Mouse (Mus musculus): ENCODE data around the gene Ttll11. TPM values are rescaled to one million over a fixed set of nuclear protein-coding genes. Genes with fewer than 3 reads are reported as not detected.

Ttll11 gene
- polyA plus RNA-seq, 1 experiment from 2014 or later = 1.5 TPM

- no peaks in the 10 kb centered on the region for H3K27me3 ChIP-seq (ENCODE audit: insufficient read depth, low read length)
- H3K4me3 ChIP-seq (replicated peaks; ENCODE audit: low read depth, low read length) = no peak overlapping the region
- no peaks in the 10 kb centered on the region for H3K36me3 ChIP-seq (ENCODE audit: insufficient read depth, low read length)
- H3K27ac ChIP-seq = no peak overlapping the region
- DNase-seq (ENCODE audit: low spot score) = no peak
- 0 out of 2 replicates have a peak, but pooled peaks cover 5% of the 10 kb centered on the region for H3K4me1 ChIP-seq (replicated peaks; ENCODE audit: insufficient read depth, low read length)
- no peak overlapping the region for H3K9ac ChIP-seq (ENCODE audit: low read depth, low read length)
- no peaks in the 10 kb centered on the region for H3K9me3 ChIP-seq (replicated peaks; ENCODE audit: low read length)
- H3K4me2 ChIP-seq (ENCODE audit: low read length) = no peak overlapping the region
- WGBS = 57% methylated on average over 9 of the region's 9 CpGs
- no peak for TF ChIP-seq CTCF (IDR thresholded peaks at IDR 0.05; ENCODE audit: low read depth)
- ATAC-seq (replicated peaks; ENCODE audit: low FRiP score, low read depth) = no peak
These were observed 97.3 kb downstream of the Ttll11 start for GRCm38 (mm10) chr2:35882336-35882987.

- H3K4me2 ChIP-seq (ENCODE audit: low read length) = no peak overlapping the region
- H3K36me3 ChIP-seq (ENCODE audit: insufficient read depth, low read length) = no peaks in the 10 kb centered on the region
- WGBS = 63% methylated on average over 9 of the region's 9 CpGs
- no peak overlapping the region for H3K9ac ChIP-seq (ENCODE audit: low read depth, low read length)
- no peaks in the 10 kb centered on the region for H3K9me3 ChIP-seq (replicated peaks; ENCODE audit: low read length)
- H3K4me3 ChIP-seq (replicated peaks; ENCODE audit: low read depth, low read length) = no peak overlapping the region
- DNase-seq (ENCODE audit: low spot score) (no peak), ATAC-seq (replicated peaks; ENCODE audit: low FRiP score, low read depth) (no peak)
- 0 out of 2 replicates have a peak, but pooled peaks cover 5% of the 10 kb centered on the region for H3K4me1 ChIP-seq (replicated peaks; ENCODE audit: insufficient read depth, low read length)
- no peak for TF ChIP-seq CTCF (IDR thresholded peaks at IDR 0.05; ENCODE audit: low read depth)
- H3K27me3 ChIP-seq (ENCODE audit: insufficient read depth, low read length) = no peaks in the 10 kb centered on the region
- H3K27ac ChIP-seq = no peak overlapping the region
These were observed 97.8 kb downstream of the Ttll11 start for GRCm38 (mm10) chr2:35881896-35882295.

GRCm38 (mm10) chr2:35880362-35880761 lies 99.4 kb downstream of the Ttll11 start:
- H3K4me2 ChIP-seq (ENCODE audit: low read length) = no peak overlapping the region
- H3K4me3 ChIP-seq (replicated peaks; ENCODE audit: low read depth, low read length) = no peak overlapping the region
- H3K9me3 ChIP-seq (replicated peaks; ENCODE audit: low read length) = no peaks in the 10 kb centered on the region
- H3K9ac ChIP-seq (ENCODE audit: low read depth, low read length) = no peak overlapping the region
- ATAC-seq (replicated peaks; ENCODE audit: low FRiP score, low read depth) (no peak), DNase-seq (ENCODE audit: low spot score) (no peak)
- no peaks in the 10 kb centered on the region for H3K27me3 ChIP-seq (ENCODE audit: insufficient read depth, low read length)
- no peak overlapping the region for H3K27ac ChIP-seq
- no peak for TF ChIP-seq CTCF (IDR thresholded peaks at IDR 0.05; ENCODE audit: low read depth)
- WGBS = 46% methylated on average over 7 of the region's 7 CpGs
- 0 out of 2 replicates have a peak, but pooled peaks cover 5% of the 10 kb centered on the region for H3K4me1 ChIP-seq (replicated peaks; ENCODE audit: insufficient read depth, low read length)
- H3K36me3 ChIP-seq (ENCODE audit: insufficient read depth, low read length) = no peaks in the 10 kb centered on the region

- no peak overlapping the region for H3K4me2 ChIP-seq (ENCODE audit: low read length)
- H3K4me3 ChIP-seq (replicated peaks; ENCODE audit: low read depth, low read length) = no peak overlapping the region
- H3K9ac ChIP-seq (ENCODE audit: low read depth, low read length) = no peak overlapping the region
- DNase-seq (ENCODE audit: low spot score) = no peak
- ATAC-seq (replicated peaks; ENCODE audit: low FRiP score, low read depth) = no peak
- no peaks in the 10 kb centered on the region for H3K36me3 ChIP-seq (ENCODE audit: insufficient read depth, low read length)
- 84% methylated on average over 4 of the region's 4 CpGs for WGBS
- 0 out of 2 replicates have a peak, but pooled peaks cover 5% of the 10 kb centered on the region for H3K4me1 ChIP-seq (replicated peaks; ENCODE audit: insufficient read depth, low read length)
- no peak overlapping the region for H3K27ac ChIP-seq
- no peak for TF ChIP-seq CTCF (IDR thresholded peaks at IDR 0.05; ENCODE audit: low read depth)
- H3K27me3 ChIP-seq (ENCODE audit: insufficient read depth, low read length) = no peaks in the 10 kb centered on the region
- H3K9me3 ChIP-seq (replicated peaks; ENCODE audit: low read length) = no peaks in the 10 kb centered on the region
These were observed 99.8 kb downstream of the Ttll11 start for GRCm38 (mm10) chr2:35879887-35880286.

- no peak overlapping the region for H3K4me2 ChIP-seq (ENCODE audit: low read length)
- ATAC-seq (replicated peaks; ENCODE audit: low FRiP score, low read depth) = no peak
- no peaks in the 10 kb centered on the region for H3K36me3 ChIP-seq (ENCODE audit: insufficient read depth, low read length)
- H3K9ac ChIP-seq (ENCODE audit: low read depth, low read length) = no peak overlapping the region
- H3K4me3 ChIP-seq (replicated peaks; ENCODE audit: low read depth, low read length) = no peak overlapping the region
- 97% methylated on average over 3 of the region's 3 CpGs for WGBS
- DNase-seq (ENCODE audit: low spot score) = no peak
- TF ChIP-seq CTCF (IDR thresholded peaks at IDR 0.05; ENCODE audit: low read depth) = no peak
- no peak overlapping the region for H3K27ac ChIP-seq
- no peaks in the 10 kb centered on the region for H3K9me3 ChIP-seq (replicated peaks; ENCODE audit: low read length)
- 0 out of 2 replicates have a peak, but pooled peaks cover under 1% of the 10 kb centered on the region for H3K4me1 ChIP-seq (replicated peaks; ENCODE audit: insufficient read depth, low read length)
- no peaks in the 10 kb centered on the region for H3K27me3 ChIP-seq (ENCODE audit: insufficient read depth, low read length)
These were observed 101.2 kb downstream of the Ttll11 start for GRCm38 (mm10) chr2:35878506-35878905.

GRCm38 (mm10) chr2:35875572-35875971 lies 104.1 kb downstream of the Ttll11 start:
- Histone ChIP-seq H3K27ac (no peak overlapping the region), H3K9ac (ENCODE audit: low read depth, low read length) (no peak overlapping the region), H3K4me2 (ENCODE audit: low read length) (no peak overlapping the region), H3K27me3 (ENCODE audit: insufficient read depth, low read length) (no peaks in the 10 kb centered on the region), H3K4me1 (replicated peaks; ENCODE audit: insufficient read depth, low read length) (no peaks in the 10 kb centered on the region), H3K36me3 (ENCODE audit: insufficient read depth, low read length) (no peaks in the 10 kb centered on the region), H3K9me3 (replicated peaks; ENCODE audit: low read length) (no peaks in the 10 kb centered on the region), H3K4me3 (replicated peaks; ENCODE audit: low read depth, low read length) (no peak overlapping the region)
- WGBS = 87% methylated on average over 7 of the region's 7 CpGs
- DNase-seq (ENCODE audit: low spot score) (no peak), ATAC-seq (replicated peaks; ENCODE audit: low FRiP score, low read depth) (no peak)
- no peak for TF ChIP-seq CTCF (IDR thresholded peaks at IDR 0.05; ENCODE audit: low read depth)

- no peaks in the 10 kb centered on the region for H3K36me3 ChIP-seq (ENCODE audit: insufficient read depth, low read length)
- 79% methylated on average over 8 of the region's 8 CpGs for WGBS
- no peak for DNase-seq (ENCODE audit: low spot score)
- H3K9me3 ChIP-seq (replicated peaks; ENCODE audit: low read length) = no peaks in the 10 kb centered on the region
- no peak overlapping the region for H3K9ac ChIP-seq (ENCODE audit: low read depth, low read length)
- H3K27ac ChIP-seq = no peak overlapping the region
- no peaks in the 10 kb centered on the region for H3K27me3 ChIP-seq (ENCODE audit: insufficient read depth, low read length)
- H3K4me2 ChIP-seq (ENCODE audit: low read length) = no peak overlapping the region
- H3K4me1 ChIP-seq (replicated peaks; ENCODE audit: insufficient read depth, low read length) = no peaks in the 10 kb centered on the region
- H3K4me3 ChIP-seq (replicated peaks; ENCODE audit: low read depth, low read length) = no peak overlapping the region
- no peak for ATAC-seq (replicated peaks; ENCODE audit: low FRiP score, low read depth)
- no peak for TF ChIP-seq CTCF (IDR thresholded peaks at IDR 0.05; ENCODE audit: low read depth)
These were observed 105.3 kb downstream of the Ttll11 start for GRCm38 (mm10) chr2:35874421-35874820.
